Mouse (Mus musculus): ENCODE measurements at regions not wholly inside any gene's neighbourhood (a gene's known extent, or its start where the extent isn't known, plus 50 kb on each side); places are given as distances from the start of the nearest gene placed in this dataset.
A peak's percentile ranks its signal among the peaks of the same experiment; 100 is the strongest.

DNA sequence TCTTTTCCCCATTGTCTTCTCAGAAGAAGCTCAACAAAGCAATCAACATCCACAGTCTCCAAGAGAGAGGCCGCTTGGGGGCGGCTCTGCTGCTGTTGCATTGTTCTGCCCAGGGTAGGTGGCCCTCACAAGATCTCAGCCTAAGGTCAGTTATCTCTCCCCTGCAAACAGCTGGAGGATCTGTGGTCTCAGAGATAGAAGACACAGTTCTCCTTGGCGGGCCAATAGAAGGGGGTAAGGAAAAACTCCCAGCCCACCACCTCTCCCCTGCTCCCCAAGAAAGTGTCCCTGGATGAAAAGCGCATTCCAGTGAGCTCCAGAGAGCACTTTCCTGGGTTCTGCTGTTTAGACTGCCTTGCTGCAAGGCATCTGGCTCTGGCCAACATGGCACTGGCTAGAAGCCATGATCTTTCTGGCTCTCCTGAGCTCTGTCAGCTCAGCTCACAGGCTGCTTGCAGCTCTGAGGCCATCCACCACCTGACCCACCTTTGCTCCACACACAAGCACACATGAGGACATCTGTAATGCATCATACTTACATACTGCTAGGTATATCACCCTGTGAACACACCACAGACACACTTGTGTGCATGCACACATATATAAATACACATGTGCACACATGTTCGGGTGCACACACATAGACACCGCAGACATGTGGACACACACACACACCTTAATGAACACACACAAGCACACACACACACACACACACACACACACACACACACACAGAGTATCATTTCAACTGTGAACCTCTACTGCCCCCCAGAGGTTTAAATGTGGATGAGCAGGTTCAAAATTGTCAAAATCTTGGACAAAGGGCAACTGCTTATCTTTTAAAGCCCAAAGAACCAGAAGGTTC, 307.7 kb downstream of the Diras2 start:
- peak; percentile 42 for TF ChIP-seq CTCF (conservative IDR thresholded peaks at IDR 0.05; ENCODE audit: low read length)
- TF ChIP-seq NANOG (IDR thresholded peaks at IDR 0.05; ENCODE audit: borderline replicate concordance, low read length), result no peak
- no peak for TF ChIP-seq POU5F1 (IDR thresholded peaks at IDR 0.05; ENCODE audit: borderline replicate concordance, low read length)

Measured in E14TG2a.4 (cell line).